Mouse (Mus musculus): Measurements from ENCODE around the gene Nup133. TPM values are rescaled to one million over a fixed set of nuclear protein-coding genes. Genes with fewer than 3 reads are reported as not detected.
"Not testable (repeated sequence)": the region's sequence is repeated elsewhere in the genome, so short reads cannot be mapped to it uniquely, and the experiment has no call there.

The Nup133 gene
- total RNA-seq (2021), result 10 to 100 TPM; 10.9 to 11.0 TPM
- long read RNA-seq, experiment 1, full-length matches to known transcripts, result 7 of 13 reads
- long read RNA-seq, experiment 1, partial matches to known transcripts, result 1 of 13 reads
- long read RNA-seq, experiment 1, other reads (novel, unspliced or antisense), result 5 of 13 reads
- long read RNA-seq, experiment 2, full-length matches to known transcripts, result 4 of 10 reads
- long read RNA-seq, experiment 2, partial matches to known transcripts, result 5 of 10 reads
- long read RNA-seq, experiment 2, other reads (novel, unspliced or antisense), result 1 of 10 reads

- peak; percentile 98 to 100 for DNase-seq
These were observed at the start of gene Nup133 for GRCm38 (mm10) chr8:123948942-123949685. TSS of gene Nup133 (minus strand) at chr8:123949265.

GRCm38 (mm10) chr8:123993997-123994396, 44.9 kb upstream of the Nup133 start:
- no peak for DNase-seq

GRCm38 (mm10) chr8:123993597-123993996, 44.5 kb upstream of the Nup133 start:
- DNase-seq, result no peak

- DNase-seq, result no peak
These were observed 43.5 kb upstream of the Nup133 start for GRCm38 (mm10) chr8:123992587-123992986.

- no peak for DNase-seq
These were observed 41.4 kb upstream of the Nup133 start for GRCm38 (mm10) chr8:123990277-123991049.

GRCm38 (mm10) chr8:123989128-123989527, 40.1 kb upstream of the Nup133 start:
- peak; percentile 30 for DNase-seq

- peak; percentile 23 to 47 for DNase-seq
These were observed 39.6 kb upstream of the Nup133 start for GRCm38 (mm10) chr8:123988605-123989038.

GRCm38 (mm10) chr8:123982826-123983400, 33.8 kb upstream of the Nup133 start, which contains the start of gene Abcb10:
TSS of gene Abcb10 (minus strand) at chr8:123983122.
- peak; percentile 92 to 96 for DNase-seq

GRCm38 (mm10) chr8:123982291-123982793, 33.3 kb upstream of the Nup133 start:
- DNase-seq, result no peak

GRCm38 (mm10) chr8:123981674-123982073, 32.6 kb upstream of the Nup133 start:
- DNase-seq, result peak; percentile 12 to 40

GRCm38 (mm10) chr8:123980239-123980638, 31.2 kb upstream of the Nup133 start:
- no peak for DNase-seq

- no peak for DNase-seq
These were observed 29.9 kb upstream of the Nup133 start for GRCm38 (mm10) chr8:123978926-123979325.

GRCm38 (mm10) chr8:123978166-123978838, 29.2 kb upstream of the Nup133 start:
- DNase-seq, result peak; percentile 46 to 56

GRCm38 (mm10) chr8:123977499-123977898, 28.4 kb upstream of the Nup133 start:
- no peak for DNase-seq

- no peak for DNase-seq
These were observed 24.4 kb upstream of the Nup133 start for GRCm38 (mm10) chr8:123973495-123973894.

GRCm38 (mm10) chr8:123966896-123967295, 17.8 kb upstream of the Nup133 start:
- DNase-seq, result no peak

GRCm38 (mm10) chr8:123961371-123961770, 12.3 kb upstream of the Nup133 start:
- DNase-seq, result no peak

GRCm38 (mm10) chr8:123960556-123960955, 11.5 kb upstream of the Nup133 start:
- DNase-seq, result not testable (repeated sequence)

- DNase-seq, result no peak
These were observed 11.0 kb upstream of the Nup133 start for GRCm38 (mm10) chr8:123960056-123960455.

- DNase-seq, result no peak
These were observed 10.4 kb upstream of the Nup133 start for GRCm38 (mm10) chr8:123959473-123959872.

- peak; percentile 18 to 52 for DNase-seq
These were observed 9.1 kb upstream of the Nup133 start for GRCm38 (mm10) chr8:123958130-123958529.

All from heart, adult 18-20 months (tissue).